Mouse (Mus musculus): ENCODE data around the gene Gm49395. TPM values are rescaled to one million over a fixed set of nuclear protein-coding genes. Genes with fewer than 3 reads are reported as not detected.

The Gm49395 gene
- 1 to 10 TPM; 2.3 to 2.5 TPM for total RNA-seq (2021)

- peak; percentile 10 to 20 for DNase-seq
Observed at GRCm38 (mm10) chr13:115101355-115102191, at the start of gene Gm49395, which contains the start of gene Itga1. Gm49395 (minus strand) TSS chr13:115101921. Itga1 (minus strand) TSS chr13:115101964.

GRCm38 (mm10) chr13:115150602-115151001 is 48.9 kb upstream of the Gm49395 start:
- no peak for DNase-seq

- no peak for DNase-seq
Observed at GRCm38 (mm10) chr13:115149849-115150248, 48.1 kb upstream of the Gm49395 start.

GRCm38 (mm10) chr13:115143575-115143974 is 41.9 kb upstream of the Gm49395 start:
- DNase-seq = no peak

GRCm38 (mm10) chr13:115142066-115142465 is 40.3 kb upstream of the Gm49395 start:
- DNase-seq = no peak

- DNase-seq = no peak
Observed at GRCm38 (mm10) chr13:115138513-115138912, 36.8 kb upstream of the Gm49395 start.

GRCm38 (mm10) chr13:115136761-115137160 is 35.0 kb upstream of the Gm49395 start:
- DNase-seq = no peak

GRCm38 (mm10) chr13:115132435-115132834 is 30.7 kb upstream of the Gm49395 start:
- DNase-seq = no peak

GRCm38 (mm10) chr13:115131381-115131780 is 29.7 kb upstream of the Gm49395 start:
- no peak for DNase-seq

- no peak for DNase-seq
Observed at GRCm38 (mm10) chr13:115130035-115130434, 28.3 kb upstream of the Gm49395 start.

GRCm38 (mm10) chr13:115127826-115128225 is 26.1 kb upstream of the Gm49395 start:
- no peak for DNase-seq

- DNase-seq = no peak
Observed at GRCm38 (mm10) chr13:115126534-115126933, 24.8 kb upstream of the Gm49395 start.

GRCm38 (mm10) chr13:115125130-115125529 is 23.4 kb upstream of the Gm49395 start:
- DNase-seq = no peak

- no peak for DNase-seq
Observed at GRCm38 (mm10) chr13:115124521-115124920, 22.8 kb upstream of the Gm49395 start.

GRCm38 (mm10) chr13:115118756-115119155 is 17.0 kb upstream of the Gm49395 start:
- no peak for DNase-seq

- DNase-seq = no peak
Observed at GRCm38 (mm10) chr13:115118195-115118594, 16.5 kb upstream of the Gm49395 start.

GRCm38 (mm10) chr13:115116930-115117621 is 15.4 kb upstream of the Gm49395 start:
- DNase-seq = no peak

- DNase-seq = no peak
Observed at GRCm38 (mm10) chr13:115109628-115110027, 7.9 kb upstream of the Gm49395 start.

- no peak for DNase-seq
Observed at GRCm38 (mm10) chr13:115107436-115107835, 5.7 kb upstream of the Gm49395 start.

GRCm38 (mm10) chr13:115106183-115106582 is 4.5 kb upstream of the Gm49395 start:
- DNase-seq = no peak

GRCm38 (mm10) chr13:115102754-115103153 is 1.0 kb upstream of the Gm49395 start:
- DNase-seq = no peak

GRCm38 (mm10) chr13:115100381-115101177 is 1.1 kb downstream of the Gm49395 start:
- no peak for DNase-seq

- DNase-seq = no peak
Observed at GRCm38 (mm10) chr13:115099381-115099780, 2.3 kb downstream of the Gm49395 start.

Data from layer of hippocampus, postnatal 36 days (tissue).